Mouse (Mus musculus) liver, embryonic 14.5 days (tissue): ENCODE results near the gene Camk2n1.

Source experiments
- CTCF ChIP-seq: IDR thresholded peaks from 2 replicates; pipeline ENCODE4 v1.5.1; 2016; ENCODE audit warnings: antibody characterized with exemption, low read depth, control low read depth
- EP300 ChIP-seq: IDR thresholded peaks from 2 replicates; pipeline ENCODE4 v1.6.1; 2016; ENCODE audit warnings: antibody characterized with exemption, low read depth

DNA sequence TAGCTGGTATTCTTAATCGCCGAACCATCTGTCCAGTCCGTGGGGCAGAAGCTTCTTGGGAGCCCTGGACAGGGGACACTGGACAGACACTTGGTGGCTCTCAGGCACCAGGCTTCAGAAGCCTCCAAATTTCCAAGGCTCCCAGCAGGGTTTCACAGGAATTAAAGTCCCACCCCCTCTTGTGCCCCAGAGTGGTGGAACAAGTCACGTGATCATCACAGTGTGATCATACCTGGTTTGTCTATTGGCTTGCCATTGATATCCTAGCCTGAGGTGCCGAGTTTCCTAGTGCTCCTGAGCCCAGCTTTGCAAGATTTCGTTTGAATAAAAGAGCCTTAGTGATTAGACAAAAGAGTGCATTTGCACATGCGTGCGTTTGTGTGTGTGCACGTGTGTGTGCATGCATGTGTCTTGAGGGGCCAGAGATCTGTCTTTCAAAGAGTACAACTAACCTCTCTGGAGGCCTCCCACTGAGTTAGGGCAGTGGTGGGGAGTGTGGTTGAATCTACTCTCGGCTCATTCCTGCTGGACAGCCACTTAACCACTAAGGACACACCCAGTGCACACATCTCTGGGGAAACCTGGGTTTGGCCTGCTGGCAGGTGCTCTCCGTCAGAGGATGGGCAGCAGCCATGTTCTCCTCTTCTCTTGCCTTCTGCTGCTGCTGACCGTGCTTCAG, 4.3 kb upstream of the Camk2n1 start:
- TF ChIP-seq CTCF (no peak), EP300 (no peak)
